Mouse (Mus musculus) CD4-positive, CD25-positive, alpha-beta regulatory T cell, adult 2 months (primary cell): Measurements from ENCODE around the gene Tcerg1l.

ENCODE experiments used
- DNase-seq: peaks from one replicate; pipeline ENCODE4 v3.0.0-alpha.2; 2012; ENCODE audit warnings: low read depth, low spot score

The Tcerg1l gene

GRCm38 (mm10) chr7:138365519-138365918, 32.0 kb downstream of the Tcerg1l start:
- no peak for DNase-seq

- DNase-seq, result no peak
Measured at GRCm38 (mm10) chr7:138357475-138357874, 40.1 kb downstream of the Tcerg1l start.

- DNase-seq, result no peak
Measured at GRCm38 (mm10) chr7:138356655-138357449, 40.7 kb downstream of the Tcerg1l start.

GRCm38 (mm10) chr7:138345451-138345850, 52.1 kb downstream of the Tcerg1l start:
- DNase-seq, result no peak

GRCm38 (mm10) chr7:138338451-138338850, 59.1 kb downstream of the Tcerg1l start:
- DNase-seq, result no peak

- no peak for DNase-seq
Measured at GRCm38 (mm10) chr7:138337946-138338345, 59.6 kb downstream of the Tcerg1l start.

GRCm38 (mm10) chr7:138332504-138333168, 64.9 kb downstream of the Tcerg1l start:
- no peak for DNase-seq

GRCm38 (mm10) chr7:138331266-138331665, 66.3 kb downstream of the Tcerg1l start:
- no peak for DNase-seq

- no peak for DNase-seq
Measured at GRCm38 (mm10) chr7:138328637-138329036, 68.9 kb downstream of the Tcerg1l start.

- DNase-seq, result no peak
Measured at GRCm38 (mm10) chr7:138326760-138327159, 70.8 kb downstream of the Tcerg1l start.

GRCm38 (mm10) chr7:138313733-138314132, 83.8 kb downstream of the Tcerg1l start:
- no peak for DNase-seq

GRCm38 (mm10) chr7:138306126-138306525, 91.4 kb downstream of the Tcerg1l start:
- no peak for DNase-seq

GRCm38 (mm10) chr7:138284790-138285189, 112.7 kb downstream of the Tcerg1l start:
- no peak for DNase-seq

GRCm38 (mm10) chr7:138275263-138275662, 122.3 kb downstream of the Tcerg1l start:
- DNase-seq, result no peak

GRCm38 (mm10) chr7:138271328-138271727, 126.2 kb downstream of the Tcerg1l start:
- no peak for DNase-seq

GRCm38 (mm10) chr7:138269386-138269785, 128.1 kb downstream of the Tcerg1l start:
- no peak for DNase-seq

GRCm38 (mm10) chr7:138267976-138268646, 129.4 kb downstream of the Tcerg1l start:
- no peak for DNase-seq

GRCm38 (mm10) chr7:138248612-138249011, 148.9 kb downstream of the Tcerg1l start:
- no peak for DNase-seq

- no peak for DNase-seq
Measured at GRCm38 (mm10) chr7:138248176-138248575, 149.4 kb downstream of the Tcerg1l start.

- DNase-seq, result no peak
Measured at GRCm38 (mm10) chr7:138246684-138247083, 150.8 kb downstream of the Tcerg1l start.

GRCm38 (mm10) chr7:138242229-138242628, 155.3 kb downstream of the Tcerg1l start:
- DNase-seq, result no peak

- no peak for DNase-seq
Measured at GRCm38 (mm10) chr7:138237708-138238225, 159.8 kb downstream of the Tcerg1l start.
